Mouse (Mus musculus): ENCODE measurements around the gene Matn4.

Matn4 gene

GRCm38 (mm10) chr2:164436215-164436913 is 31.4 kb upstream of the Matn4 start:
- DNase-seq (ENCODE audit: low spot score) = no peak

DNA sequence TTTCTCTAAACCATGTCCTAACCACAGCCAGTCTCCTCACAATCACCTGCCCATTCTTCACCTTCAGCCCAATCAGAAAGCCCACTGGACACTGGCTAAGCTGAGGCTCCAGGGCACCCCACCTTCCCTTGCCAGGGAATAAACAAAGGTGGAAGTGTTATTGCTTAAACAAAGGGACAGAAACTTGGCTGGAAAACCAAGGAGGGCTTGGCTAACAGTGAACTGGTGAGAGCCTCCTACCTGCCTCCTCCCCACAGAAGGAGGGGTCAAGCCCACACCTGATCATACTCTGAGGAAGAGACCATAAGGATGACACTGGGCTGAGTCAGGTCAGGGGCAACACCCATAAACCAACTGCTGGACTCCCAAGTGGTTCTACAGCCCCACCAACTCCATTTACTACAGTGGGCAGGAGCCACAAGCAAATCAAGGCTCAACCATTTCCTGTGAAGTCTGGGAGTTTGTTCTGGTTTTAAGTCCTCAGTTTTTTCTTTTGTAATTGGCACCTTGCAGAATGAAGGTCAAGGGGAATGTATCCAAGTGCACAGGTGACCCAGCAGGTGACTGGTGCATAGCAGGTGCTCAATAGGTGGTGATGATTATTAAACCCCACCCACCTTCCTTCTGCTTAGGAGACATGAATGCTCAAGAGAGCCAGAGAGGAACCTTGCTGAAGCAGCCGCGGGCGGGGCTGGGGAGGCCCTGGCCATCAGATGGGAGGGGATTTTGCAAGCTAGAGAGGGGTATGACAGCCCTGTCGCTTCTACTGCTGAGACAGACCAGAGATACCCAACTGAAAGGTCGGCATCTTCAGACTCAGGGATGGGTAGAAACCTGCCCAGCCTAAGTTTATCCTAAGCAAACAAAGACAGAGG is 30.5 kb upstream of the Matn4 start:
- DNase-seq (ENCODE audit: low spot score) = no peak

DNA sequence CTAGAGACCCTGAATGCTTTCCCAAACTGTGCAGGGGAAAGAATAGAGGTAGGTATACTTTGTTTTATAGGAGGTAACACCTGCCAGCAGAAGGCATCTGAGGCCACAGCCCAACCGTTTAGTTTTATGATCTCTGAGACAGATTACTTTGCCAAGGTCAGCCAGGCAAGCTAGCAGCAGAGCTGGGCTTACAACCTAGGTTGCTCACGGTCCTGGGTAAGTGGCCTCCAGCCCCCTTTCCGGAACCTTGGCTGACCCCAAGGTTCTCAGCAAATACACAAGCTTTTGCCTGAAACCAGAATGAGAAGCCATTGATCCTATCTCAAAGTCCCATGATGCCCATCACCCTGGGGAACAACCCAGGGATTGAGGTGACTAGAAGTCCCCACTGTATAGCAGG is 29.7 kb upstream of the Matn4 start:
- DNase-seq (ENCODE audit: low spot score) = no peak

- no peak for DNase-seq (ENCODE audit: low spot score)
Measured at GRCm38 (mm10) chr2:164433278-164433895, 28.4 kb upstream of the Matn4 start.

GRCm38 (mm10) chr2:164432541-164433191 is 27.7 kb upstream of the Matn4 start:
- DNase-seq (ENCODE audit: low spot score) = peak; percentile 64

- DNase-seq (ENCODE audit: low spot score) = no peak
Measured at GRCm38 (mm10) chr2:164431676-164432465, 26.9 kb upstream of the Matn4 start.

DNA sequence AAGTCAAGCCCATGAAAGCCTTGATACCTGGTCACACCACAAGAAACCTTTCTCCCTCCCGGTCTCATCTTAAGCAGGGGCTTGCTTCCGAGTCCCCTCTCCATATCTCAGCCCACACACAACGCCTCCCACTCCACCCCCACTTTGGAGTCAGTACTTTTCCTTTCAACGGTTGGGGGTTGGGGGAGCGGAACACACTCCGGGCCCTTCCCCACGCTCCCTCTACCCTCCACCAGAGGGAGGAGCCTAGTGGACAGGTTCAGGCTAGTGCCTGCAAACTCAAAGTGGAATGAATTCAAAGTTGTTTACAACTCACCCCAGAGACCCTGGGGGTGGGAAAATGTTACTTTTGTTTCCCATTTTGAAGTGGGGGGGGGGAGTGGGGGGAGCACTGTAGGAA is 25.7 kb upstream of the Matn4 start:
- no peak for DNase-seq (ENCODE audit: low spot score)

DNA sequence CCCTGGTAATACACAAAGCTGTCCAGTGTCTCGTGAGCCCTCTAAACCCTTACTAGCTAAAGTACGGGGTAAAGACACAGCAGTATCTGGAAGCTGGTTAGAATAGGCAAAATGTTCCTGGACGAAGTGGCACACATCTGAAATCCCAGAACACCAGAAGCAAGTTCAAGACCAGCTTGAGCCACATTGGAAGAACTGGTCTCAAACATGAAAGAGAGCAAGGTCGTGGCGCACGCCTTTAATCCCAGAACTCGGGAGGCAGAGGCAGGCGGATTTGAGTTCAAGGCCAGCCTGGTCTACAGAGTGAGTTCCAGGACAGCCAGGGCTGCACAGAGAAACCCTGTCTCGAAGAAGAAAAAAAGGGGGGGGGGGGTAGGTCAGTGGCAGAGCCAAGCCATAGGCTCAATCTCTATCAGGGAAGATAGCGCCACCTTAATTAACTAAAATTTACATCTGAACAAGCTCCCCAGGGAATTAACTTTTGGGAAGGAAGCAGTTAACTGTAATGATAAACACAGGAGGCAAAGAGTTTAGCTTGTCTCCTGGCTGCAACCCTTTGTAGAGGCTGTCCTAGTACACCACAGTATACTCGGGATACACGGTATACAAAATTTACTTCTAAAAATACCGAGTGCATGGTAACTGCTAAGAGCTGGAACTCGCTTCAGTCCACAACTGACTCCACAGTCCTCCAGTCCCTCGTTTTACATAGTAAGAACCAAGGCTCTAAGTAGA is 25.1 kb upstream of the Matn4 start:
- no peak for DNase-seq (ENCODE audit: low spot score)

DNA sequence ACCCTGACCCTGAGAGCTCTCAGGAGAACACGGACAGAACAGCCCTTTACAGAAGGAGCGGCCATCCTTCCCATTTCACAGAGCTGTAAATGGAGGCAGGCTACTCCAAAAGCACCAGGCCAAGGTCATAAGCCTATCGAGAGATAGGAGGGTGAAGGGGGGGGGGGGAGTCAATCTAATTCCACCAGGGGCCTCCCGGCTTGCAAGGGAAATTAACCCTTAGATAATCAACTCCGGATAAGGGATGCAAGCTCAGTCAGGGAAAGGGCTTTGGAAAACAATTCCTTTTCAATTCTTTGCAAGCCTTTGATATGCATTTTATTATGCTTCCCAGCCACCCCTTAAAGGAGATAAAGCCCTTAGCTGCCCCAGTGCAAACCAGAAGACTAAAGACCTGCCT is 23.5 kb upstream of the Matn4 start:
- DNase-seq (ENCODE audit: low spot score) = no peak

DNA sequence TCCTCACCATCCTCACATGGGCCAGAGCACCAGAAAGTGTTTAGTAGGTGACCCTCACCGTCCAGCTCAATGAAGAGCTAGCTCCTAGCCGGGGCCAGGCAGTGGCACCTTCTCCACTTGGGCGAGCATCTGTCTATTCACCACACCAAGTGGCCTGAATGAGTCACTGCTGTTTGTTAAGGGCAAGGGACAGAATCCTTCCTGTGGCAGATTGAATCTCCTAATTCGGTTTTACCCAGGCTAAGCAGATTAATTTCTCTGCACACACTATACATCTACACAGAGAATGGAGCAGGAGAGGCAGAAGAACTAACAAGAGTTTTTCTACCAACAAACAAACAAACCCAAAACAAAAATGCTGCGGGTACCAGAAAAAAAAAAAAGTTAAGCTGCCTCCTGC is 22.0 kb upstream of the Matn4 start:
- DNase-seq (ENCODE audit: low spot score) = no peak

- no peak for DNase-seq (ENCODE audit: low spot score)
Measured at GRCm38 (mm10) chr2:164426121-164426520, 21.2 kb upstream of the Matn4 start.

- no peak for DNase-seq (ENCODE audit: low spot score)
Measured at GRCm38 (mm10) chr2:164425401-164425800, 20.4 kb upstream of the Matn4 start.

DNA sequence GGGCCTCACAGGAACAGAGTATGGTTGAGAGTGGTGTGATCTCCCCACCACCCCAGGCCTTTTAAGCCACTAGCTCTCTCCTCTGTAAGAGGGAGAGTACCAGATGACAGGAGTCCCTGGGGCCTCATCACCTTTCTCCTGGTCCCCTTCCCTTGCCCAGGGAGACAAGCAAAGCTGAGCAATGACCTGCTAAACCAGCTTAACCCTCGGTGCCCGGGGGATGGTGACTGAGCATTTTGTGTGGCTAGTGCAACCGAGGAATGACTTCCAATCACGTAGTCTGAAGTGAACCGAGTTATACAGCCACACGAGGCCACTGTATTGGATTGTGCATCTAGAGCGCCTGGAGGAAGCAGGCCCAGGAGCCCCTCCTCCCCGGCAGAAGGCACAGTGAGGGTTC is 19.4 kb upstream of the Matn4 start:
- DNase-seq (ENCODE audit: low spot score) = no peak

- no peak for DNase-seq (ENCODE audit: low spot score)
Measured at GRCm38 (mm10) chr2:164423464-164423863, 18.5 kb upstream of the Matn4 start.

DNA sequence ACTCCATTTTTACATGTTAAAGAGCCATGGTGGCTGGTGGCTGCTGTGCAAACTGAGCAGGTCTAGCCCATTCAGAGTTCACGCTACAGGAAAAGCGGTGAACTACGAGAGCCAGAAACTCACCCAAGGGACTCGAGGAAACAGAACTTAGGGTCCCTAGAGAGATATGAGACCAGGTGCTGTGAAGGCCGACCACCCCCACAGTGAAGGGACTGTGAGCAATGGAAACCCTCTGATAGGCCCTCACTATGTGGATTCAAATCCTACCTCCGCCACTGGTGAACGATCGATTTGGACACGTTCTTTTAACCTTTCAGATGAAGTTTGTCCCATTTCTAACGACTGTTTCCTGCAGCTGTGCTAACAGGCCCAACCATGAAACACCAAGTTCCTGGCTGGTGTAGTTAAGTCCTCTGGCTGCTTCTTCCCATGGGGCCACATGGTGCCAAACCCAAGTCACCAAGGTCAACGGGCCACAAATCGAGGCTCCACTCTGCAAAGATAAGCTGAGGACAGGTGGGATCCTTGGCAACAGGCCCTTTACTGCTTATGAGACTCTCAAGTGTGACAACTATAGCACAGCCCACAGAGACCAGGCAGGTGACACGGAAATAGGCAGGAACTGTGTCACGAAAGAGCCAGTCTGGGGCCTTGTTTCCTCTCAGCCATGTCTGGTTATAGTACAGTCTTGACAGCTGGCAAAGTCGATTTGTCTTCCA is 17.9 kb upstream of the Matn4 start:
- no peak for DNase-seq (ENCODE audit: low spot score)

- DNase-seq (ENCODE audit: low spot score) = no peak
Measured at GRCm38 (mm10) chr2:164421979-164422378, 17.0 kb upstream of the Matn4 start.

DNA sequence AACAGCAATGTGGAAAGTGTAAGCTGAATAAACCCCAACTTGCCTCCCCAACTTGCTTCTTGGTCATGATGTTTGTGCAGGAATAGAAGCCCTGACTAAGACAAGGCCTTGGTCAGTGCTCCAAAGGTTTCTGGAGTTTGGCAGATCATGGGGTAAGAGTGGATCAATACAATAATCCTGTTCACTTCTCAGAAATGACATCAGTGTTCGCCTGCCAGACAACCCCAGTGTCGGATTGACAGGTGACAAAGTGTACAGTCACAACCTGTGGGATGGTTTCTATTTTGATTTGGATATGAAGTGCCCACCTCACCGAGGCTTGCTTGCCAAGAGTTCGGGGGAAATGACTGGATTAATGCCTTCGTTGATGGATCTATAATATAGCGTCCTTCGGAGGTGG is 16.3 kb upstream of the Matn4 start:
- DNase-seq (ENCODE audit: low spot score) = no peak

DNA sequence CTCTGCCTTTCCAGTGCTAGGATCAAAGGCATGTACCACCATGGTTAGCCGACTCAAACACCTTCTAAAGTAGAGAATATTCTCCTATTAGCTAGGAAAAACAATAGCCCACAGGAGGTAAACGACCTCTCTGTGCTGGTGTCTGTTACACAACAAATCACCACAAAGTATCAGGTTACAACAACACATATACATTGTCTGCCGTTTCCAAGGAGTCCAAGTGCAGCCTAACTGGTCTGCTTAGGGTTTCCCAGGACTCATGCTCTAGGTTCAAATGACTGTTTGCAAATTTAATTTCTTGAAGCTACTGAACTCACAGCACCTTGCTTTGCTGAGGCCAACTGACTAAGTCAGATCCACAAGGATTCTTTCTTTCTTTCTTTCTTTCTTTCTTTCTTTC is 14.5 kb upstream of the Matn4 start:
- no peak for DNase-seq (ENCODE audit: low spot score)

GRCm38 (mm10) chr2:164418308-164418875 is 13.4 kb upstream of the Matn4 start:
- no peak for DNase-seq (ENCODE audit: low spot score)

GRCm38 (mm10) chr2:164417198-164417597 is 12.2 kb upstream of the Matn4 start:
- no peak for DNase-seq (ENCODE audit: low spot score)

Measured in ovary, adult 18-20 months (tissue).